Mouse (Mus musculus) spleen, postnatal 14 days (tissue): ENCODE results near the gene Pald1.
A peak's percentile ranks its signal among the peaks of the same experiment; 100 is the strongest.

Source experiments
- DNase-seq, 2 experiments: peaks; one replicate each; pipeline ENCODE4 v3.0.0; 2021 to 2022; ENCODE audit warnings: low spot score in 2 of 2

Pald1 gene

GRCm38 (mm10) chr10:61402480-61402879 lies 19.1 kb upstream of the Pald1 start:
- no peak for DNase-seq

GRCm38 (mm10) chr10:61400407-61400806 lies 17.1 kb upstream of the Pald1 start:
- no peak for DNase-seq

- peak in 1 of 2 experiments; percentile 39 for DNase-seq
Measured at GRCm38 (mm10) chr10:61399156-61399734, 15.9 kb upstream of the Pald1 start.

GRCm38 (mm10) chr10:61398125-61398524 lies 14.8 kb upstream of the Pald1 start:
- no peak for DNase-seq

GRCm38 (mm10) chr10:61394476-61395136 lies 11.3 kb upstream of the Pald1 start:
- DNase-seq: no peak

GRCm38 (mm10) chr10:61392584-61392983 lies 9.3 kb upstream of the Pald1 start:
- DNase-seq: no peak

GRCm38 (mm10) chr10:61390148-61390547 lies 6.8 kb upstream of the Pald1 start:
- DNase-seq: no peak

- no peak for DNase-seq
Measured at GRCm38 (mm10) chr10:61389020-61389419, 5.7 kb upstream of the Pald1 start.

- no peak for DNase-seq
Measured at GRCm38 (mm10) chr10:61386284-61386683, 3.0 kb upstream of the Pald1 start.

- no peak for DNase-seq
Measured at GRCm38 (mm10) chr10:61385174-61385573, 1.8 kb upstream of the Pald1 start.

GRCm38 (mm10) chr10:61383715-61384047 lies 351 bp upstream of the Pald1 start:
- DNase-seq: no peak

GRCm38 (mm10) chr10:61382281-61382731 lies 1.0 kb downstream of the Pald1 start:
- no peak for DNase-seq

GRCm38 (mm10) chr10:61381823-61382222 lies 1.5 kb downstream of the Pald1 start:
- DNase-seq: no peak

GRCm38 (mm10) chr10:61380186-61380585 lies 3.1 kb downstream of the Pald1 start:
- no peak for DNase-seq

GRCm38 (mm10) chr10:61379340-61380040 lies 3.8 kb downstream of the Pald1 start:
- DNase-seq: no peak

- DNase-seq: no peak
Measured at GRCm38 (mm10) chr10:61378698-61379097, 4.6 kb downstream of the Pald1 start.

GRCm38 (mm10) chr10:61378050-61378449 lies 5.3 kb downstream of the Pald1 start:
- DNase-seq: no peak

- no peak for DNase-seq
Measured at GRCm38 (mm10) chr10:61374771-61375481, 8.4 kb downstream of the Pald1 start.

- no peak for DNase-seq
Measured at GRCm38 (mm10) chr10:61374076-61374475, 9.3 kb downstream of the Pald1 start.

GRCm38 (mm10) chr10:61372585-61372923 lies 10.8 kb downstream of the Pald1 start:
- no peak for DNase-seq

- DNase-seq: no peak
Measured at GRCm38 (mm10) chr10:61371884-61372584, 11.3 kb downstream of the Pald1 start.
